In genomic region chr15:89275497-89275896, GRCm38 (mm10) we compare ENCODE assay signal across 31 mouse cellular contexts. TPM values are rescaled to one million over a fixed set of nuclear protein-coding genes. Genes with fewer than 3 reads are reported as not detected.
DNase-seq lines count a peak whose midpoint lies in the region; ATAC-seq lines count a peak whose summit lies in the region.
"Had no signal": no experiment of that assay in that cellular context is flagged by ENCODE, and none has a peak within 500 bp of the region (broad histone marks: within the 10 kb centered on the region; RNA-seq: fewer than 3 reads in every experiment).

No protein-coding gene starts in this region.

- ATAC-seq in cerebellum, adult (ENCODE audit: insufficient number of reproducible peaks, low FRiP score, low TSS enrichment) = 0 out of 2 replicates have a peak, but pooled peaks have one; percentile 32
- peak; percentile 44; the same call in 1 of the 2 replicates for ATAC-seq in midbrain, embryonic 11.5 days (ENCODE audit: low FRiP score)
- ATAC-seq in midbrain, embryonic 15.5 days (replicated peaks) = no peak
- ATAC-seq: activated CD4-positive, CD25-positive, alpha-beta regulatory T cell, adult 4 months; forebrain, embryonic 14.5 days; forebrain, postnatal 0 days; hindbrain, embryonic 16.5 days; intestine, embryonic 15.5 days had no signal

- H3K9ac ChIP-seq in midbrain, embryonic 11.5 days (ENCODE audit: low read length) = no peak overlapping the region
- H3K9ac ChIP-seq in midbrain, embryonic 15.5 days = no peak overlapping the region
- H3K9ac ChIP-seq: embryonic facial prominence, embryonic 12.5 days; embryonic facial prominence, embryonic 15.5 days; forebrain, postnatal 0 days; heart, embryonic 13.5 days; hindbrain, embryonic 13.5 days; intestine, embryonic 15.5 days had no signal

- H3K27ac ChIP-seq in midbrain, embryonic 11.5 days (ENCODE audit: low read depth, low read length) = no peak overlapping the region
- H3K27ac ChIP-seq in midbrain, embryonic 15.5 days = no peak overlapping the region
- H3K27ac ChIP-seq: embryonic facial prominence, embryonic 12.5 days; embryonic facial prominence, embryonic 15.5 days; heart, adult 2 months; heart, embryonic 10.5 days; heart, embryonic 13.5 days; hindbrain, embryonic 13.5 days; intestine, embryonic 15.5 days had no signal

- no peak overlapping the region for H3K4me2 ChIP-seq in midbrain, embryonic 11.5 days
- H3K4me2 ChIP-seq in midbrain, embryonic 15.5 days = no peak overlapping the region
- H3K4me2 ChIP-seq: embryonic facial prominence, embryonic 12.5 days; embryonic facial prominence, embryonic 15.5 days; heart, embryonic 13.5 days; hindbrain, embryonic 13.5 days; intestine, embryonic 15.5 days had no signal

- H3K27me3 ChIP-seq in midbrain, embryonic 11.5 days (ENCODE audit: control insufficient read depth, insufficient read depth, low read length) = no peaks in the 10 kb centered on the region
- H3K27me3 ChIP-seq in midbrain, embryonic 15.5 days (replicated peaks) = no peaks in the 10 kb centered on the region
- H3K27me3 ChIP-seq: embryonic facial prominence, embryonic 12.5 days; embryonic facial prominence, embryonic 15.5 days; heart, embryonic 13.5 days; hindbrain, embryonic 13.5 days; intestine, embryonic 15.5 days had no signal

- peaks cover 8% of the 10 kb centered on the region; the same call in 1 of the 2 replicates for H3K36me3 ChIP-seq in midbrain, embryonic 11.5 days (ENCODE audit: control insufficient read depth, insufficient read depth, low read length)
- H3K36me3 ChIP-seq in midbrain, embryonic 15.5 days (replicated peaks) = peaks cover 71% of the 10 kb centered on the region

- 81% methylated on average over 3 of the region's 3 CpGs for WGBS in midbrain, embryonic 11.5 days
- WGBS in midbrain, embryonic 15.5 days = 70% methylated on average over 3 of the region's 3 CpGs

- no peak overlapping the region for H3K4me3 ChIP-seq in midbrain, embryonic 11.5 days (ENCODE audit: low read depth, low read length)
- no peak overlapping the region for H3K4me3 ChIP-seq in midbrain, embryonic 15.5 days
- H3K4me3 ChIP-seq: embryonic facial prominence, embryonic 12.5 days; embryonic facial prominence, embryonic 15.5 days; heart, adult 2 months; heart, embryonic 10.5 days; heart, embryonic 13.5 days; hindbrain, embryonic 13.5 days; intestine, embryonic 15.5 days had no signal

- no peaks in the 10 kb centered on the region for H3K4me1 ChIP-seq in midbrain, embryonic 11.5 days (ENCODE audit: control insufficient read depth, insufficient read depth, low read length)
- no peaks in the 10 kb centered on the region for H3K4me1 ChIP-seq in midbrain, embryonic 15.5 days
- H3K4me1 ChIP-seq: embryonic facial prominence, embryonic 12.5 days; embryonic facial prominence, embryonic 15.5 days; heart, embryonic 10.5 days; heart, embryonic 13.5 days; hindbrain, embryonic 13.5 days; intestine, embryonic 15.5 days had no signal

- no peaks in the 10 kb centered on the region for H3K9me3 ChIP-seq in midbrain, embryonic 11.5 days (ENCODE audit: control insufficient read depth, low read length)
- H3K9me3 ChIP-seq in midbrain, embryonic 15.5 days = no peaks in the 10 kb centered on the region
- H3K9me3 ChIP-seq: embryonic facial prominence, embryonic 12.5 days; embryonic facial prominence, embryonic 15.5 days; heart, embryonic 10.5 days; heart, embryonic 13.5 days; hindbrain, embryonic 13.5 days; intestine, embryonic 15.5 days had no signal

- DNase-seq in cerebellum, adult 9-10 months = no peak
- peak; percentile 22 for DNase-seq in embryo, embryonic 10.5 days (ENCODE audit: low spot score)
- DNase-seq in embryo, embryonic 10 days (ENCODE audit: low spot score) = no peak
- no peak for DNase-seq in midbrain, embryonic 11.5 days (ENCODE audit: low spot score, missing footprints)
- DNase-seq in retina, postnatal 1 day = peak; percentile 58
- no peak for DNase-seq in left cerebral cortex, adult 9 months (ENCODE audit: low spot score in 2 of 2)
- DNase-seq: adrenal gland, adult 8-10 months; adrenal gland, postnatal 25 days; cerebellum, adult 18-20 months; cerebellum, postnatal 36 days; forebrain, postnatal 0 days; gastrocnemius, postnatal 10 days; gastrocnemius, postnatal 36 days; heart, adult 2 months; heart, postnatal 14 days; heart, postnatal 4 days had no signal

RNA-seq across cellular contexts. Expression of gene Sbf1, which starts 39.6 kb away (rescaled TPM):
- polyA plus RNA-seq in midbrain, embryonic 11.5 days (2014; fragmentation: Nextera tagmentation; extraction: Ambion mirVana) = 48.1 and 53.3 TPM in 2 replicates
- polyA plus RNA-seq in midbrain, embryonic 15.5 days (2015; fragmentation: Nextera tagmentation; extraction: Ambion mirVana) = 106 and 112 TPM in 2 replicates

RNA-seq across cellular contexts. Expression of gene Adm2, which starts 47.0 kb away (rescaled TPM):
- polyA plus RNA-seq in midbrain, embryonic 11.5 days (2014; fragmentation: Nextera tagmentation; extraction: Ambion mirVana) = 0.12 TPM in 1 of 2 replicates, not detected in the other
- not detected in 2 replicates for polyA plus RNA-seq in midbrain, embryonic 15.5 days (2015; fragmentation: Nextera tagmentation; extraction: Ambion mirVana)
- polyA plus RNA-seq: activated CD4-positive, CD25-positive, alpha-beta regulatory T cell, adult 4 months; brain, embryonic 14.5 days; cortical plate, adult 2 months; embryonic facial prominence, embryonic 12.5 days; forebrain, embryonic 14.5 days; forebrain, postnatal 0 days; heart, adult 2 months; hindbrain, embryonic 13.5 days; hindbrain, embryonic 16.5 days had no signal

RNA-seq across cellular contexts. Expression of gene Miox, which starts 58.7 kb away (rescaled TPM):
- not detected in 2 replicates for polyA plus RNA-seq in midbrain, embryonic 11.5 days (2014; fragmentation: Nextera tagmentation; extraction: Ambion mirVana)
- polyA plus RNA-seq in midbrain, embryonic 15.5 days (2015; fragmentation: Nextera tagmentation; extraction: Ambion mirVana) = not detected in 2 replicates
- polyA plus RNA-seq: activated CD4-positive, CD25-positive, alpha-beta regulatory T cell, adult 4 months; brain, embryonic 14.5 days; cortical plate, adult 2 months; embryonic facial prominence, embryonic 12.5 days; embryonic facial prominence, embryonic 15.5 days; forebrain, embryonic 11.5 days; forebrain, embryonic 14.5 days; forebrain, postnatal 0 days; heart, adult 2 months; heart, embryonic 10.5 days; heart, embryonic 13.5 days; heart, embryonic 16.5 days; hindbrain, embryonic 13.5 days; hindbrain, embryonic 16.5 days had no signal

Comparison
In these comparisons a context has a peak if more than half of its experiments do, and no peak if none do; other contexts are left out.
1. DNase-seq: peak in embryo, embryonic 10.5 days (single experiment) and retina, postnatal 1 day (single experiment); none in cerebellum, adult 9-10 months (single experiment), embryo, embryonic 10 days (single experiment), midbrain, embryonic 11.5 days (single experiment) and left cerebral cortex, adult 9 months (0 of 2).